Mouse (Mus musculus) macrophage (primary cell): Measurements from ENCODE around the gene Itpr3. TPM values are rescaled to one million over a fixed set of nuclear protein-coding genes. Genes with fewer than 3 reads are reported as not detected.

ENCODE experiments used
- H3K27ac ChIP-seq: fragments of 350-480 bp; formaldehyde crosslinking; 2 replicates; pipeline ENCODE4 v1.9.0; 2021
- H3K36me3 ChIP-seq: fragments of 350-480 bp; formaldehyde crosslinking; 2 replicates; pipeline ENCODE4 v1.9.0; 2021; ENCODE audit errors: inconsistent target
- H3K4me3 ChIP-seq: fragments of 350-480 bp; formaldehyde crosslinking; 2 replicates; pipeline ENCODE4 v1.9.0; 2021; ENCODE audit errors: inconsistent target
- H3K79me2 ChIP-seq: fragments of 350-480 bp; formaldehyde crosslinking; 2 replicates; pipeline ENCODE4 v1.9.0; 2021; ENCODE audit errors: inconsistent target
- WGBS: methylation state at CpG from one replicate; pipeline ENCODE4 v1.1.7; 2026; ENCODE audit warnings: inconsistent platforms; ENCODE audit not compliant: missing documents; 5-methylcytosine and 5-hydroxymethylcytosine counted together
- polyA plus RNA-seq: library from polyadenylated mRNA; stranded (reverse); fragments of 250-400 nt; gene quantifications from 3 replicates; pipeline ENCODE4 v1.2.4, GENCODE M21; 2018; ENCODE audit warnings: inconsistent platforms

Itpr3 gene
- polyA plus RNA-seq, 1 experiment from 2014 or later: 2.1 TPM

GRCm38 (mm10) chr17:27101675-27102074 is 44.6 kb downstream of the Itpr3 start:
- 92% methylated on average over 5 of the region's 5 CpGs for WGBS
- no peaks in the 10 kb centered on the region for H3K36me3 ChIP-seq
- H3K79me2 ChIP-seq: no peaks in the 10 kb centered on the region
- no peak overlapping the region for H3K27ac ChIP-seq
- no peak overlapping the region for H3K4me3 ChIP-seq

GRCm38 (mm10) chr17:27105698-27106470 is 48.8 kb downstream of the Itpr3 start:
- WGBS: 71% methylated on average over 12 of the region's 18 CpGs
- Histone ChIP-seq H3K4me3 (no peak overlapping the region), H3K79me2 (no peaks in the 10 kb centered on the region), H3K36me3 (peaks cover 5% of the 10 kb centered on the region; the same call in 1 of the 2 replicates), H3K27ac (no peak overlapping the region)

DNA sequence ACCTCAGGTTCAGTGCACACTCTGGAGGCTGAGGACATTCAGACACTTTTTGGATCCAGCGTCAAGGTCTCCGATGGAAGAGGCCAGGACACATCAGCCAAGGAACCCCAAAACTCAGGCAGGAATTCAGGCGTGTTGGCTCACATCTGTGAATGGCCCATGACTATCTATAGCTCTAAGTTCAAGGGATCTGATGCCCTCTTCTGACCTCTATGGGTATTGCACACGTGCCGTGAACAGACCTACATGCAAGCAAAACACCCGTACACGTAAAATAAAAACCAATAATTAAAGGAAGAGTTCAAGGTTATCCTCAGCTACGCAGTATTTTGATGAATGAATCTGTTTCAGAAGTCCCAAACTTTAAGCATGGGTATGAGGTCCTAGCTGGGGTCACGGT is 49.6 kb downstream of the Itpr3 start:
- Histone ChIP-seq H3K36me3 (peaks cover 5% of the 10 kb centered on the region; the same call in 1 of the 2 replicates), H3K79me2 (no peaks in the 10 kb centered on the region), H3K27ac (no peak overlapping the region), H3K4me3 (no peak overlapping the region)
- 84% methylated on average over 9 of the region's 9 CpGs for WGBS

GRCm38 (mm10) chr17:27107936-27108335 is 50.8 kb downstream of the Itpr3 start:
- Histone ChIP-seq H3K27ac (no peak overlapping the region), H3K4me3 (no peak overlapping the region), H3K36me3 (peaks cover 5% of the 10 kb centered on the region; the same call in 1 of the 2 replicates), H3K79me2 (no peaks in the 10 kb centered on the region)
- WGBS: 100% methylated on average over 4 of the region's 6 CpGs

GRCm38 (mm10) chr17:27110072-27110471 is 53.0 kb downstream of the Itpr3 start:
- H3K79me2 ChIP-seq: no peaks in the 10 kb centered on the region
- 97% methylated on average over 7 of the region's 7 CpGs for WGBS
- H3K4me3 ChIP-seq: no peak overlapping the region
- H3K36me3 ChIP-seq: peaks cover 11% of the 10 kb centered on the region; the same call in 1 of the 2 replicates
- H3K27ac ChIP-seq: no peak overlapping the region

DNA sequence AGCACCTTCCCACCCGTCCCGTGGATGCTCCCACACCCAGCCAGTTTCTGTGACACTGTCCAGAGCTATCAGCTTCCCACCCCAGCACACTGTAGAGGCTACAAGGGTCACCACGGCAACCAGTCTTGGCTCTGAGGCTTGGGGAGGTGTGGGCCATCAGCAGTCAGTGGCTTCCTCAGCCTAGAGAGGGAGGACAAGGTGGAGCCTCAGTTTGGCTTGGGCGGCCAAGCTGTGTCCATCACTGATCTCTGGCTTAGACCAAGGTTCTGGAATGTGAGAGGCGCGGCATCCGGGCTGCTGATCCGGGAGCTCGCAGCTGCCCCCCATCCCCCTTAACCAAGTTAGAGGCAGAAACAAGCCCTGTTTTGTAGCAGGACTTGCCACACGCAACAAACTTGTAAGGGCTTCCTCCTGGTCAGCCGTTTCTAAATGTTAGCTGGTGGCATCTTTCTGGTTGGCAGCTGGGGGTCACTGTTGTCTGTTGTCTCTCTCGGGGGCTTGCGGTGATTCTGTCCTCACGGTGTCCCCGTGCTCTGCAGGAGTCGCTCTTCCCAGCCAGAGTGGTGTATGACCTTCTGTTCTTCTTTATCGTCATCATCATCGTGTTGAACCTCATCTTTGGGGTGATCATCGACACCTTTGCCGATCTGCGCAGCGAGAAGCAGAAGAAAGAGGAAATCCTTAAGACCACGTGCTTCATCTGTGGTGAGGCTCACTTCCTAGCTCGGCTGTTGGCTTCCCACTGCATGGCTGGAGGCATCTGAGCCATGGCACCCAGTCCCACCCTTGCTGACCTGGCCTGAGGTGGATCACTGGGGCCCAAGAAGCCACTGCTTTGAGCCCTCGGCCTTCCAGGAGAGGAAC is 61.8 kb downstream of the Itpr3 start:
- 54% methylated on average over 25 of the region's 25 CpGs for WGBS
- H3K27ac ChIP-seq: no peak overlapping the region
- H3K79me2 ChIP-seq: no peaks in the 10 kb centered on the region
- peaks cover 53% of the 10 kb centered on the region; the same call in 1 of the 2 replicates for H3K36me3 ChIP-seq
- H3K4me3 ChIP-seq: no peak overlapping the region

DNA sequence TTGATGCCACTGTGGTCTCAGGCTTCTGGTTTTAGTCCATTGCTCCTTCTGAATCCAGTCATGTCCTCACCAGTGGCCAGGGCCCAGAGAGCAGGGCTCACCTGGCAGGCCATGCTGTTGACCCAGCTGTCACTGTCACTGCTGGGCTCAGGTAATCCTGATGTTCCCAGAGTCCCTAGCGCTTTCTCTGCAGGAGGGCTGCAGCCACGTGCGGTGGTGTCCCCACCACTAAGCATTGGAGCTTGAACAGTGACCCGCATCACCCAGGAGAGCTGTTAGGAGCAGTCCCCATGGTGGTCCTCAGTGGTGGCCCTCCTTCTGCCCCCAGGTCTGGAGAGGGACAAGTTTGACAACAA is 62.4 kb downstream of the Itpr3 start:
- H3K36me3 ChIP-seq: peaks cover 50% of the 10 kb centered on the region; the same call in 1 of the 2 replicates
- H3K27ac ChIP-seq: no peak overlapping the region
- no peaks in the 10 kb centered on the region for H3K79me2 ChIP-seq
- 92% methylated on average over 4 of the region's 4 CpGs for WGBS
- no peak overlapping the region for H3K4me3 ChIP-seq

DNA sequence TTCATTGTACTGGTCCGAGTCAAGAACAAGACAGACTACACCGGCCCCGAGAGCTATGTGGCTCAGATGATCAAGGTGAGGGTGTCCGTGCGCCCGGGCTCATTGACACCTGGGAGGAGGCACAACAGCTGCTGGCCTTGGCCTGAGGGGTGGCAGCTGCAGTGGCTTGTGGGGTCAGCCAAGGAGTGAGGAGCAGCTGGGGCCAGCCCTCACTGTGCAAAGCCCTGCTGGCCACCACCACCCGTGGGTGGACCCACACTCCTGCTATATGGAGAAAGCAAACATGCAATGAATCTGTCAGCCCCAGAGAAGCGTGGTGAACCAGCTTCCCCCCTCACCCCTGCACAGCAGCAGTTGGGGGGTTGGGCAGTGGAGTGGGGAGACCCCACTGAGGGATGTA is 62.9 kb downstream of the Itpr3 start:
- Histone ChIP-seq H3K27ac (no peak overlapping the region), H3K79me2 (no peaks in the 10 kb centered on the region), H3K36me3 (peaks cover 50% of the 10 kb centered on the region; the same call in 1 of the 2 replicates), H3K4me3 (no peak overlapping the region)
- WGBS: 80% methylated on average over 8 of the region's 8 CpGs

- 94% methylated on average over 15 of the region's 18 CpGs for WGBS
- H3K79me2 ChIP-seq: no peaks in the 10 kb centered on the region
- no peak overlapping the region for H3K27ac ChIP-seq
- H3K36me3 ChIP-seq: peaks cover 50% of the 10 kb centered on the region; the same call in 1 of the 2 replicates
- H3K4me3 ChIP-seq: no peak overlapping the region
Observed at GRCm38 (mm10) chr17:27120561-27121024, 63.5 kb downstream of the Itpr3 start.

DNA sequence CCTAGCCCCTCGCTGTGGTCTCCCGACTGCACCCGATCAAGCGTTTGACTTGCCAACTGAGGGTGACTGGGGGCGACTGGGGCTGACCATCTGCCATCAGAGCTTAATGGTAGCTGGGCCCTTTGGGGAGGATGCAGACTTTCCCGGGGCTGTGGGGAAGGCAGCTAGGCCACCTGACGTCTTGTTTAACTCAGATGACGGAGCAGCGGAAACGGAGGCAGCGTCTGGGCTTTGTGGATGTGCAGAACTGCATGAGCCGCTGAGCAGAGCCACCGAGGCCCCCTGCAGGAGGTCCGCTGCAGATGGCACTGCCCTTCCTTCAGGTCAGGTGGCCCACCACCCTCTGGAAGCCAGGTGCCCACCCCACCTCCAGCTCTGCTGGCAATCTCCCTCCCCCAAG is 64.2 kb downstream of the Itpr3 start:
- H3K27ac ChIP-seq: no peak overlapping the region
- no peaks in the 10 kb centered on the region for H3K79me2 ChIP-seq
- WGBS: 94% methylated on average over 14 of the region's 14 CpGs
- peaks cover 43% of the 10 kb centered on the region; the same call in 1 of the 2 replicates for H3K36me3 ChIP-seq
- H3K4me3 ChIP-seq: no peak overlapping the region

DNA sequence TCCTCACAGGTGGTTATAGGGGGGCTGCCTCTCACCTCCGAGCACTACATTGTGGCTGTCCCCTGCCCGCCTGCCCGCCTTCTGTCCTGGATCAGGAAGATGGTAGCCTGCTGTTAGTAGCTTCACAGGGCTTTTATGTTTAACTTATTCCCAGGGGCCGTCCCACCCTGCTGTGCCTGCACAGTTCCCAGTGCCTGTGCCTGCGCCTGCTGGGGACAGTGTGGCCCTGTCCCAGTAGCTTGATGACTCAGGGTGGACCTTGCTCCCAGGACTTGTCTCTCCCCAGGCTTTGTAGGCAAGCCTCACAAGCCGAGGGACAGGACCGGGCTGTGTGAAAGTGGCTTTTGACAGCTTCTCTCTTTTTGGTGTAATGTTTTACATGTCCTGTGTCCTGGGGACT is 64.7 kb downstream of the Itpr3 start:
- Histone ChIP-seq H3K79me2 (no peaks in the 10 kb centered on the region; the same call in 1 of the 2 replicates), H3K4me3 (no peak overlapping the region), H3K27ac (no peak overlapping the region), H3K36me3 (peaks cover 38% of the 10 kb centered on the region; the same call in 1 of the 2 replicates)
- WGBS: 98% methylated on average over 7 of the region's 7 CpGs

- 92% methylated on average over 10 of the region's 11 CpGs for WGBS
- H3K4me3 ChIP-seq: no peak overlapping the region
- peaks cover 29% of the 10 kb centered on the region; the same call in 1 of the 2 replicates for H3K36me3 ChIP-seq
- no peak overlapping the region for H3K27ac ChIP-seq
- H3K79me2 ChIP-seq: peaks cover 6% of the 10 kb centered on the region; the same call in 1 of the 2 replicates
Observed at GRCm38 (mm10) chr17:27122701-27123100, 65.6 kb downstream of the Itpr3 start.

DNA sequence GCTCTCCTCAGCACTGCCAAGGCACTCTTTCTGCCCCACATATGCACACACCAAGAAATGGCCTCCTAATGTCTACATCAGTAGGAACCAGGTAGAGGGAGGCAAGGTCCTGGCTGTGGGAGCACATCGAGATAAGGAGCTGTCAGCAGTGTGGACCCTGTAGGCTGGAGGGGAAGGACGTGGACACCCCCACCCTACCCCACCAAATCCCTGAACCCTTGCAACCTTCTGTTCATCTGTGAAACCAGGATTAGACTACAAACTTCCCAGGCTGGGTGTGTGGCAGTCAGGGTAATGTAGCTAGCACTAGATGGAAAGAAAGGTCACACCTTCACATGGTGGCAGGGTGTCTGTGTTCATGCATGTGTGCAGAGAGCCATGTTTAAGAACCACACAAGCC is 66.0 kb downstream of the Itpr3 start:
- 88% methylated on average over 2 of the region's 2 CpGs for WGBS
- no peak overlapping the region for H3K27ac ChIP-seq
- peaks cover 25% of the 10 kb centered on the region; the same call in 1 of the 2 replicates for H3K36me3 ChIP-seq

DNA sequence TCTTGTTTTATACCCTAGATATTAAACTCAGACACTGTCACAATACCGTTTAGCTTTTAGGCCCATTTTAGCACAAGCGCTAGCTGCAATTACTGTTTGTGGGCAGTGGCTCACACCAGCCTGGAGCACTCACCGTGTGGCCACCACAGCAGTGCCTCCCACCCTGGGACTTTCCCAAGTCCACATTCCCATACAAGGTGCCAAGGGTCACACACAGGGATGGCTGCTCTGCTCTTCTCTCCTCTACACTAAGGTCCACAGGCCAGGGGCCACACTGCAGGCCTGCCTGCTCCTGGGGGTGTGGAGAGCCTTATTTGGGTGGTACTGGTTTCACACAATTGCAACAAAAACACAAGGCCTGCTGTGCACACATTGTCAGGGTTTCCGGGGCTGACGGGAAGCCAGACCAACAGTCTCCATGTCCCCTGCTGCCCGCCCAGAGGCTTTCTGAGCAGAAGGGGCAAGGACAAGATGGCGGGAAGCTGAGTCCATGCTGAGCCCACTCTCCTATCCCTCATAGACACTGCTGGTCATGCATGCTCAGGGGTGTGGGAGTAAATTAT is 66.8 kb downstream of the Itpr3 start:
- no peak overlapping the region for H3K4me3 ChIP-seq
- no peak overlapping the region for H3K27ac ChIP-seq
- peaks cover 25% of the 10 kb centered on the region; the same call in 1 of the 2 replicates for H3K36me3 ChIP-seq
- WGBS: 81% methylated on average over 7 of the region's 7 CpGs
- H3K79me2 ChIP-seq: peaks cover 18% of the 10 kb centered on the region; the same call in 1 of the 2 replicates

More for the DNA sequence above, 66.0 kb downstream of the Itpr3 start:
- Histone ChIP-seq H3K4me3 (no peak overlapping the region), H3K79me2 (peaks cover 10% of the 10 kb centered on the region; the same call in 1 of the 2 replicates)
